Mouse (Mus musculus) heart, adult 2 months (tissue): ENCODE data around the gene Gm45062.

ENCODE experiments used
- CTCF ChIP-seq: fragments of 200-600 bp; IDR thresholded peaks from 2 replicates; pipeline ENCODE4 v1.8.1; 2022; ENCODE audit warnings: antibody characterized with exemption, mild to moderate bottlenecking, moderate library complexity
- POLR2A ChIP-seq: fragments of 200-500 bp; IDR thresholded peaks from 2 replicates; pipeline ENCODE4 v1.6.1; 2011; ENCODE audit warnings: mild to moderate bottlenecking, low read depth, low read length, control low read depth; ENCODE audit not compliant: insufficient read depth

- TF ChIP-seq POLR2A (no peak), CTCF (no peak)
Measured at GRCm38 (mm10) chr6:8497234-8497867, 238.1 kb downstream of the Gm45062 start.
